In genomic region chr12:69757418-69758141, GRCm38 (mm10) we compare ENCODE assay signal across 7 mouse cellular contexts. TPM values are rescaled to one million over a fixed set of nuclear protein-coding genes. Genes with fewer than 3 reads are reported as not detected.
DNase-seq lines count a peak whose midpoint lies in the region; ATAC-seq lines count a peak whose summit lies in the region.

No protein-coding gene starts in this region.

- peak overlapping the region; percentile 20 for H3K4me3 ChIP-seq in intestine, embryonic 16.5 days (ENCODE audit: low read length)
- no peak overlapping the region; the same call in 1 of the 2 replicates for H3K4me3 ChIP-seq in midbrain, embryonic 11.5 days (ENCODE audit: low read depth, low read length)

- no peaks in the 10 kb centered on the region for H3K9me3 ChIP-seq in intestine, embryonic 16.5 days (ENCODE audit: control insufficient read depth, low read length)
- no peaks in the 10 kb centered on the region for H3K9me3 ChIP-seq in midbrain, embryonic 11.5 days (ENCODE audit: control insufficient read depth, low read length)

- H3K36me3 ChIP-seq in intestine, embryonic 16.5 days (ENCODE audit: control insufficient read depth, insufficient read depth, low read length), result no peaks in the 10 kb centered on the region
- H3K36me3 ChIP-seq in midbrain, embryonic 11.5 days (ENCODE audit: control insufficient read depth, insufficient read depth, low read length), result no peaks in the 10 kb centered on the region

- WGBS in intestine, embryonic 16.5 days, result 7% methylated on average over 22 of the region's 22 CpGs
- WGBS in midbrain, embryonic 11.5 days, result 19% methylated on average over 22 of the region's 22 CpGs

- DNase-seq in adrenal gland, adult (ENCODE audit: inconsistent age in 2 of 2, low spot score in 1 of 2), result peak; percentile 95 to 96
- peak; percentile 54 for DNase-seq in embryo, embryonic 11.5 days (ENCODE audit: low read depth, low spot score)
- peak; percentile 71 to 78 for DNase-seq in gastrocnemius, postnatal 36 days
- DNase-seq in left cerebral cortex, postnatal 36 days (ENCODE audit: low spot score in 2 of 2), result peak; percentile 47 to 61
- peak; percentile 96 for DNase-seq in midbrain, embryonic 11.5 days (ENCODE audit: low spot score, missing footprints)
- DNase-seq in right cerebral cortex, postnatal 4 days, result peak; percentile 60

- no peaks in the 10 kb centered on the region for H3K27me3 ChIP-seq in intestine, embryonic 16.5 days (replicated peaks; ENCODE audit: control insufficient read depth, insufficient read depth, low read length)
- no peaks in the 10 kb centered on the region for H3K27me3 ChIP-seq in midbrain, embryonic 11.5 days (ENCODE audit: control insufficient read depth, insufficient read depth, low read length)

- H3K4me2 ChIP-seq in intestine, embryonic 16.5 days (ENCODE audit: low read depth, low read length), result peak overlapping the region; percentile 44
- H3K4me2 ChIP-seq in midbrain, embryonic 11.5 days, result peak overlapping the region; percentile 46

- ATAC-seq in intestine, embryonic 16.5 days, result peak; percentile 94
- peak; percentile 91 for ATAC-seq in midbrain, embryonic 11.5 days (ENCODE audit: low FRiP score)

- peaks cover 16% of the 10 kb centered on the region; the same call in 1 of the 2 replicates for H3K4me1 ChIP-seq in intestine, embryonic 16.5 days (ENCODE audit: control insufficient read depth, insufficient read depth, low read length)
- peaks cover 9% of the 10 kb centered on the region for H3K4me1 ChIP-seq in midbrain, embryonic 11.5 days (ENCODE audit: control insufficient read depth, insufficient read depth, low read length)

- H3K9ac ChIP-seq in intestine, embryonic 16.5 days (ENCODE audit: low read depth, low read length), result peak overlapping the region; percentile 43
- no peak overlapping the region for H3K9ac ChIP-seq in midbrain, embryonic 11.5 days (ENCODE audit: low read length)

- peak overlapping the region; percentile 71 for H3K27ac ChIP-seq in intestine, embryonic 16.5 days (ENCODE audit: low read length)
- no peak overlapping the region for H3K27ac ChIP-seq in midbrain, embryonic 11.5 days (ENCODE audit: low read depth, low read length)

- intact Hi-C loops in gastrocnemius, postnatal 36 days (cut with DNase I), result loop anchor here (1.0 to 10.0 kb wide), 3 partner anchors 136 to 377 kb away; partner anchors contain the start of gene Map4k5
- intact Hi-C loops in left cerebral cortex, postnatal 36 days (cut with DNase I), result loop anchor here (5.0 kb wide), 1 partner anchor 135 kb away; the partner anchor contains the start of genes Atl1 and Map4k5

RNA-seq across cellular contexts. Expression of gene Atp5s, which starts 32.8 kb away (rescaled TPM):
- total RNA-seq in gastrocnemius, postnatal 36 days (2021), result 10 to 100 TPM; 16.4 to 19.6 TPM
- polyA plus RNA-seq in intestine, embryonic 16.5 days (2015; fragmentation: Nextera tagmentation; extraction: Ambion mirVana), result 33.4 and 33.5 TPM in 2 replicates
- total RNA-seq in left cerebral cortex, postnatal 36 days (2021), result 10 to 100 TPM; 32.0 to 34.7 TPM
- 18.0 and 19.3 TPM in 2 replicates for polyA plus RNA-seq in midbrain, embryonic 11.5 days (2014; fragmentation: Nextera tagmentation; extraction: Ambion mirVana)

RNA-seq across cellular contexts. Expression of gene L2hgdh, which starts 32.9 kb away (rescaled TPM):
- 10 to 100 TPM; 36.2 to 37.7 TPM for total RNA-seq in gastrocnemius, postnatal 36 days (2021)
- polyA plus RNA-seq in intestine, embryonic 16.5 days (2015; fragmentation: Nextera tagmentation; extraction: Ambion mirVana), result 21.3 and 22.8 TPM in 2 replicates
- total RNA-seq in left cerebral cortex, postnatal 36 days (2021), result 10 to 100 TPM; 15.4 to 18.6 TPM
- 9.7 and 13.6 TPM in 2 replicates for polyA plus RNA-seq in midbrain, embryonic 11.5 days (2014; fragmentation: Nextera tagmentation; extraction: Ambion mirVana)

RNA-seq across cellular contexts. Expression of gene Cdkl1, which starts 33.5 kb away (rescaled TPM):
- under 1 TPM; 0.54 to 0.94 TPM for total RNA-seq in gastrocnemius, postnatal 36 days (2021)
- polyA plus RNA-seq in intestine, embryonic 16.5 days (2015; fragmentation: Nextera tagmentation; extraction: Ambion mirVana), result 1.5 and 2.2 TPM in 2 replicates
- total RNA-seq in left cerebral cortex, postnatal 36 days (2021), result 10 to 100 TPM; 26.8 to 37.5 TPM
- 0.50 and 0.64 TPM in 2 replicates for polyA plus RNA-seq in midbrain, embryonic 11.5 days (2014; fragmentation: Nextera tagmentation; extraction: Ambion mirVana)

Comparison
In these comparisons a context has a peak if more than half of its experiments do, and no peak if none do; other contexts are left out.
1. RNA of gene Cdkl1, which starts 33.5 kb away (total RNA-seq): 26.8 to 37.5 TPM in left cerebral cortex, postnatal 36 days; 0.54 to 0.94 TPM in gastrocnemius, postnatal 36 days; every median in the first group is over 10 times any median in the second.
2. Peak in every context shown above with its lines, with median percentiles within 50 percentile points of each other: DNase-seq.